Comparison of ENCODE assay signal across 9 mouse cellular contexts in the genomic region with DNA sequence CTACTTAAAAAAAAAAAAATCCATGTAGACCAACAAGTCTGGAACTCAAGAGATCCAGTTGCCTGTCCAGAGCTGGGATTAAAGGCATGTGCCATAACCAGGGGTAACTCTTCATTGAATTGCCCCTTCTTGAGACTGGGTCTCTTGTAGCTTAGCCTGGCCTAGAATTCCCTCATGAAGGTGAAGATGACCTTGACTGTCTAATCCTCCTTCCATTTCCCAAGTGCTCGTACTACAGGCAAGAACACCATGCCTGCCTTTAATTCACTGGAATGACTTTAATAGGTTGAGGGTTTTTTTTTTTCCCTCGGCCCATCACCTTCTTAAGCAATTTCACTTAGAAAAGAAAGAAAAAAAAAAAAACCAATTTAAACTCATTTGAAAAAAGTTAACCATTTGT. TPM values are rescaled to one million over a fixed set of nuclear protein-coding genes. Genes with fewer than 3 reads are reported as not detected.
DNase-seq lines count a peak whose midpoint lies in the region; ATAC-seq and TF ChIP-seq lines count a peak whose summit lies in the region.
"Had no signal": no experiment of that assay in that cellular context is flagged by ENCODE, and none has a peak within 500 bp of the region (broad histone marks: within the 10 kb centered on the region; RNA-seq: fewer than 3 reads in every experiment).

No protein-coding gene starts in this region.

- H3K4me1 ChIP-seq in heart, embryonic 12.5 days (replicated peaks), result peaks cover 22% of the 10 kb centered on the region
- peaks cover 35% of the 10 kb centered on the region for H3K4me1 ChIP-seq in E14TG2a.4 (replicated peaks; ENCODE audit: low read depth, low read length)
- peaks cover 24% of the 10 kb centered on the region for H3K4me1 ChIP-seq in forebrain, embryonic 16.5 days (replicated peaks; ENCODE audit: control insufficient read depth, insufficient read depth, low read length)
- H3K4me1 ChIP-seq in liver, embryonic 16.5 days (ENCODE audit: control insufficient read depth, low read depth, low read length), result peaks cover 26% of the 10 kb centered on the region

- 58% methylated on average over 2 of the region's 2 CpGs for WGBS in heart, embryonic 12.5 days
- 41% methylated on average over 2 of the region's 2 CpGs for WGBS in forebrain, embryonic 16.5 days
- WGBS in liver, embryonic 16.5 days (ENCODE audit: insufficient replicate concordance), result 58% methylated on average over 2 of the region's 2 CpGs

- H3K4me2 ChIP-seq in heart, embryonic 12.5 days, result no peak overlapping the region
- peak overlapping the region; percentile 90 for H3K4me2 ChIP-seq in forebrain, embryonic 16.5 days (ENCODE audit: low read length)
- H3K4me2 ChIP-seq in liver, embryonic 16.5 days (ENCODE audit: low read depth, low read length), result peak overlapping the region; percentile 79

- no peak for TF ChIP-seq CTCF in E14TG2a.4 (conservative IDR thresholded peaks at IDR 0.05; ENCODE audit: low read length)

- no peak overlapping the region for H3K4me3 ChIP-seq in heart, embryonic 12.5 days
- H3K4me3 ChIP-seq in E14TG2a.4 (replicated peaks; ENCODE audit: low read length), result peak overlapping the region; percentile 86
- no peak overlapping the region for H3K4me3 ChIP-seq in forebrain, embryonic 16.5 days (replicated peaks; ENCODE audit: low read length)
- peak overlapping the region; percentile 80 for H3K4me3 ChIP-seq in liver, embryonic 16.5 days (ENCODE audit: low read depth, low read length)

- no peaks in the 10 kb centered on the region for H3K27me3 ChIP-seq in heart, embryonic 12.5 days (replicated peaks)
- no peaks in the 10 kb centered on the region for H3K27me3 ChIP-seq in E14TG2a.4 (ENCODE audit: insufficient read depth, low read length)
- H3K27me3 ChIP-seq in forebrain, embryonic 16.5 days (replicated peaks; ENCODE audit: control insufficient read depth, insufficient read depth, low read length), result no peaks in the 10 kb centered on the region
- no peaks in the 10 kb centered on the region for H3K27me3 ChIP-seq in liver, embryonic 16.5 days (ENCODE audit: control insufficient read depth, insufficient read depth, low read depth, low read length)

- H3K36me3 ChIP-seq in heart, embryonic 12.5 days, result no peaks in the 10 kb centered on the region
- H3K36me3 ChIP-seq in E14TG2a.4 (ENCODE audit: insufficient read depth, low read length), result peaks cover 6% of the 10 kb centered on the region
- H3K36me3 ChIP-seq in forebrain, embryonic 16.5 days (ENCODE audit: control insufficient read depth, insufficient read depth), result no peaks in the 10 kb centered on the region
- H3K36me3 ChIP-seq in liver, embryonic 16.5 days (ENCODE audit: control insufficient read depth, insufficient read depth), result no peaks in the 10 kb centered on the region

- no peak overlapping the region for H3K9ac ChIP-seq in heart, embryonic 12.5 days
- H3K9ac ChIP-seq in forebrain, embryonic 16.5 days (replicated peaks; ENCODE audit: low read depth, low read length), result no peak overlapping the region
- no peak overlapping the region for H3K9ac ChIP-seq in liver, embryonic 16.5 days (ENCODE audit: low read depth, low read length)

- no peak for DNase-seq in heart, postnatal 14 days
- DNase-seq in right cerebral cortex, postnatal 25 days, result no peak
- DNase-seq in ovary, postnatal 10 days (ENCODE audit: low spot score), result no peak
- DNase-seq: cerebellum, postnatal 14 days had no signal

- intact Hi-C loops in heart, postnatal 14 days (cut with DNase I), result loop anchor here (5.0 kb wide), 1 partner anchor 132 kb away; no protein-coding TSS in a partner anchor

- no peak for ATAC-seq in heart, embryonic 12.5 days (ENCODE audit: insufficient number of reproducible peaks, low FRiP score)
- no peak for ATAC-seq in forebrain, embryonic 16.5 days
- ATAC-seq in liver, embryonic 16.5 days (ENCODE audit: low read depth), result no peak
- no peak for ATAC-seq in monocyte, adult 5-6 weeks (replicated peaks; ENCODE audit: insufficient number of reproducible peaks, low FRiP score, low TSS enrichment, poor library complexity, severe bottlenecking)

- no peaks in the 10 kb centered on the region for H3K9me3 ChIP-seq in heart, embryonic 12.5 days (replicated peaks)
- H3K9me3 ChIP-seq in E14TG2a.4 (ENCODE audit: low read length), result no peaks in the 10 kb centered on the region
- no peaks in the 10 kb centered on the region for H3K9me3 ChIP-seq in forebrain, embryonic 16.5 days (ENCODE audit: control insufficient read depth, low read length)
- H3K9me3 ChIP-seq in liver, embryonic 16.5 days (replicated peaks; ENCODE audit: control insufficient read depth, low read length), result no peaks in the 10 kb centered on the region

- H3K27ac ChIP-seq in heart, embryonic 12.5 days (ENCODE audit: poor library complexity, severe bottlenecking), result peak overlapping the region; percentile 56; the same call in 1 of the 2 replicates
- no peak overlapping the region for H3K27ac ChIP-seq in forebrain, embryonic 16.5 days (ENCODE audit: low read length)
- H3K27ac ChIP-seq in liver, embryonic 16.5 days (ENCODE audit: low read length), result peak overlapping the region; percentile 50; the same call in 1 of the 2 replicates

RNA-seq across cellular contexts. Expression of gene Atxn2, which starts 0.7 kb away (rescaled TPM):
- 82.4 and 83.2 TPM in 2 replicates for polyA plus RNA-seq in heart, embryonic 12.5 days (2016; fragmentation: Nextera tagmentation; extraction: Ambion mirVana)
- total RNA-seq in heart, postnatal 14 days (2021), result 100 to 1,000 TPM; 155 to 169 TPM
- polyA plus RNA-seq in forebrain, embryonic 16.5 days (2015; fragmentation: Nextera tagmentation; extraction: Ambion mirVana), result 55.8 and 58.3 TPM in 2 replicates
- polyA plus RNA-seq in liver, embryonic 16.5 days (2015; fragmentation: Nextera tagmentation; extraction: Ambion mirVana), result 14.5 and 14.6 TPM in 2 replicates
- 24.4 to 49.0 TPM (median 40.7 TPM) in 3 replicates for total RNA-seq in monocyte, adult 5-6 weeks (2017)

RNA-seq across cellular contexts. Expression of gene Brap, which starts 50.0 kb away (rescaled TPM):
- polyA plus RNA-seq in heart, embryonic 12.5 days (2016; fragmentation: Nextera tagmentation; extraction: Ambion mirVana), result 32.8 and 34.8 TPM in 2 replicates
- 10 to 100 TPM; 26.7 to 27.6 TPM for total RNA-seq in heart, postnatal 14 days (2021)
- 51.5 and 55.5 TPM in 2 replicates for polyA plus RNA-seq in forebrain, embryonic 16.5 days (2015; fragmentation: Nextera tagmentation; extraction: Ambion mirVana)
- polyA plus RNA-seq in liver, embryonic 16.5 days (2015; fragmentation: Nextera tagmentation; extraction: Ambion mirVana), result 22.6 and 22.7 TPM in 2 replicates
- total RNA-seq in monocyte, adult 5-6 weeks (2017), result 109 to 124 TPM (median 113 TPM) in 3 replicates

RNA-seq across cellular contexts. Expression of gene Acad10, which starts 50.1 kb away (rescaled TPM):
- 1.4 and 1.5 TPM in 2 replicates for polyA plus RNA-seq in heart, embryonic 12.5 days (2016; fragmentation: Nextera tagmentation; extraction: Ambion mirVana)
- 10 to 100 TPM; 14.0 to 15.4 TPM for total RNA-seq in heart, postnatal 14 days (2021)
- 0.71 and 1.5 TPM in 2 replicates for polyA plus RNA-seq in forebrain, embryonic 16.5 days (2015; fragmentation: Nextera tagmentation; extraction: Ambion mirVana)
- polyA plus RNA-seq in liver, embryonic 16.5 days (2015; fragmentation: Nextera tagmentation; extraction: Ambion mirVana), result 3.9 and 5.5 TPM in 2 replicates
- total RNA-seq in monocyte, adult 5-6 weeks (2017), result 1.7 to 3.4 TPM (median 2.6 TPM) in 3 replicates

Comparison
In these comparisons a context has a peak if more than half of its experiments do, and no peak if none do; other contexts are left out.
1. H3K4me3 ChIP-seq: peak in E14TG2a.4 (single experiment) and liver, embryonic 16.5 days (single experiment); none in heart, embryonic 12.5 days (single experiment) and forebrain, embryonic 16.5 days (single experiment).